Mouse (Mus musculus): ENCODE results near the gene Tagln.

The Tagln gene

GRCm38 (mm10) chr9:45935628-45936210 is at the start of gene Tagln:
TSS of gene Tagln (minus strand) at chr9:45936058.
- no peak for DNase-seq (ENCODE audit: low spot score)

- peak; percentile 49 for DNase-seq (ENCODE audit: low spot score)
Observed at GRCm38 (mm10) chr9:45985229-45985567, 49.3 kb upstream of the Tagln start.

GRCm38 (mm10) chr9:45984409-45985228 is 48.8 kb upstream of the Tagln start:
- peak; percentile 81 for DNase-seq (ENCODE audit: low spot score)

- DNase-seq (ENCODE audit: low spot score): no peak
Observed at GRCm38 (mm10) chr9:45983676-45984408, 48.0 kb upstream of the Tagln start.

- DNase-seq (ENCODE audit: low spot score): no peak
Observed at GRCm38 (mm10) chr9:45981331-45981730, 45.5 kb upstream of the Tagln start.

- no peak for DNase-seq (ENCODE audit: low spot score)
Observed at GRCm38 (mm10) chr9:45980611-45981010, 44.8 kb upstream of the Tagln start.

GRCm38 (mm10) chr9:45979778-45980177 is 43.9 kb upstream of the Tagln start:
- DNase-seq (ENCODE audit: low spot score): no peak

- DNase-seq (ENCODE audit: low spot score): no peak
Observed at GRCm38 (mm10) chr9:45976884-45977283, 41.0 kb upstream of the Tagln start.

GRCm38 (mm10) chr9:45963577-45963976 is 27.7 kb upstream of the Tagln start:
- DNase-seq (ENCODE audit: low spot score): no peak

- no peak for DNase-seq (ENCODE audit: low spot score)
Observed at GRCm38 (mm10) chr9:45961855-45962254, 26.0 kb upstream of the Tagln start.

GRCm38 (mm10) chr9:45959661-45960060 is 23.8 kb upstream of the Tagln start:
- no peak for DNase-seq (ENCODE audit: low spot score)

GRCm38 (mm10) chr9:45958851-45959250 is 23.0 kb upstream of the Tagln start:
- no peak for DNase-seq (ENCODE audit: low spot score)

- DNase-seq (ENCODE audit: low spot score): no peak
Observed at GRCm38 (mm10) chr9:45958023-45958670, 22.3 kb upstream of the Tagln start.

- DNase-seq (ENCODE audit: low spot score): peak; percentile 86
Observed at GRCm38 (mm10) chr9:45955107-45955963, 19.5 kb upstream of the Tagln start, which contains the start of gene Sidt2. TSS of gene Sidt2 (minus strand) at chr9:45955258.

- no peak for DNase-seq (ENCODE audit: low spot score)
Observed at GRCm38 (mm10) chr9:45954294-45955106, 18.6 kb upstream of the Tagln start.

- no peak for DNase-seq (ENCODE audit: low spot score)
Observed at GRCm38 (mm10) chr9:45953511-45954293, 17.8 kb upstream of the Tagln start.

GRCm38 (mm10) chr9:45952890-45953289 is 17.0 kb upstream of the Tagln start:
- no peak for DNase-seq (ENCODE audit: low spot score)

- DNase-seq (ENCODE audit: low spot score): no peak
Observed at GRCm38 (mm10) chr9:45952057-45952456, 16.2 kb upstream of the Tagln start.

GRCm38 (mm10) chr9:45946872-45947183 is 11.0 kb upstream of the Tagln start:
- DNase-seq (ENCODE audit: low spot score): no peak

Measured in left cerebral cortex, adult 11 months (tissue).